Mouse (Mus musculus) thymus, postnatal 10 days (tissue): ENCODE measurements around the gene Morn5.

ENCODE experiments used
- DNase-seq, 2 experiments: peaks; one replicate each; pipeline ENCODE4 v3.0.0; 2021; ENCODE audit warnings: low spot score in 2 of 2

Morn5 gene

GRCm38 (mm10) chr2:36048748-36049566, at the start of gene Morn5, which contains the start of gene Ndufa8:
Gene Morn5, plus strand, starts transcription at chr2:36049458.
Gene Ndufa8, minus strand, starts transcription at chr2:36049406.
- peak; percentile 97 to 99 for DNase-seq

- no peak for DNase-seq
Measured at GRCm38 (mm10) chr2:36000390-36000789, 48.9 kb upstream of the Morn5 start.

GRCm38 (mm10) chr2:36002188-36002587, 47.1 kb upstream of the Morn5 start:
- no peak for DNase-seq

GRCm38 (mm10) chr2:36008071-36008470, 41.2 kb upstream of the Morn5 start:
- peak in 1 of 2 experiments; percentile 44 for DNase-seq

- peak; percentile 11 to 63 for DNase-seq
Measured at GRCm38 (mm10) chr2:36009386-36009785, 39.9 kb upstream of the Morn5 start.

- no peak for DNase-seq
Measured at GRCm38 (mm10) chr2:36010579-36010978, 38.7 kb upstream of the Morn5 start.

- no peak for DNase-seq
Measured at GRCm38 (mm10) chr2:36011331-36011825, 37.9 kb upstream of the Morn5 start.

GRCm38 (mm10) chr2:36013010-36013409, 36.2 kb upstream of the Morn5 start:
- no peak for DNase-seq

- DNase-seq = peak; percentile 13 to 69
Measured at GRCm38 (mm10) chr2:36021385-36022159, 27.7 kb upstream of the Morn5 start.

- no peak for DNase-seq
Measured at GRCm38 (mm10) chr2:36023291-36023690, 26.0 kb upstream of the Morn5 start.

GRCm38 (mm10) chr2:36032884-36033283, 16.4 kb upstream of the Morn5 start:
- no peak for DNase-seq

- DNase-seq = no peak
Measured at GRCm38 (mm10) chr2:36033966-36034365, 15.3 kb upstream of the Morn5 start.

GRCm38 (mm10) chr2:36034898-36035297, 14.4 kb upstream of the Morn5 start:
- DNase-seq = no peak

- DNase-seq = no peak
Measured at GRCm38 (mm10) chr2:36035413-36036081, 13.7 kb upstream of the Morn5 start.

GRCm38 (mm10) chr2:36039297-36039985, 9.8 kb upstream of the Morn5 start:
- no peak for DNase-seq

GRCm38 (mm10) chr2:36040872-36041271, 8.4 kb upstream of the Morn5 start:
- DNase-seq = no peak

GRCm38 (mm10) chr2:36048164-36048563, 1.1 kb upstream of the Morn5 start:
- no peak for DNase-seq

GRCm38 (mm10) chr2:36049567-36049954, 303 bp downstream of the Morn5 start:
- DNase-seq = no peak

- DNase-seq = no peak
Measured at GRCm38 (mm10) chr2:36053249-36053648, 4.0 kb downstream of the Morn5 start.

GRCm38 (mm10) chr2:36056248-36056647, 7.0 kb downstream of the Morn5 start:
- no peak for DNase-seq

GRCm38 (mm10) chr2:36061409-36061808, 12.2 kb downstream of the Morn5 start:
- DNase-seq = no peak
